Mouse (Mus musculus): ENCODE data around the gene Borcs7. TPM values are rescaled to one million over a fixed set of nuclear protein-coding genes. Genes with fewer than 3 reads are reported as not detected.

Gene Borcs7
- polyA plus RNA-seq (2014; fragmentation: Nextera tagmentation; extraction: Ambion mirVana) = 15.5 and 17.3 TPM in 2 replicates

GRCm38 (mm10) chr19:46689460-46690372, at the start of gene Borcs7:
Gene Borcs7, plus strand, starts transcription at chr19:46689906.
- ATAC-seq (ENCODE audit: insufficient read depth) = peak; percentile 97

GRCm38 (mm10) chr19:46640780-46641179, 48.9 kb upstream of the Borcs7 start:
- Histone ChIP-seq H3K36me3 (ENCODE audit: insufficient read depth) (peaks cover 33% of the 10 kb centered on the region), H3K9me3 (ENCODE audit: low read depth, low read length) (no peaks in the 10 kb centered on the region), H3K9ac (no peak overlapping the region), H3K4me2 (no peak overlapping the region), H3K27me3 (ENCODE audit: insufficient read depth, low read length) (no peaks in the 10 kb centered on the region), H3K27ac (ENCODE audit: low read depth) (peak overlapping the region; percentile 90), H3K4me3 (ENCODE audit: low read depth, low read length) (no peak overlapping the region), H3K4me1 (ENCODE audit: insufficient read depth) (peaks cover 44% of the 10 kb centered on the region)
- DNase-seq (no peak), ATAC-seq (ENCODE audit: insufficient read depth) (no peak)
- TF ChIP-seq CTCF (IDR thresholded peaks at IDR 0.05; ENCODE audit: low read depth) = no peak
- 73% methylated on average over 8 of the region's 8 CpGs for whole genome bisulfite sequencing

More at GRCm38 (mm10) chr19:46689460-46690372, at the start of gene Borcs7:
- Histone ChIP-seq H3K9ac (peak within 1 kb of the TSS; percentile 82), H3K4me2 (peak within 1 kb of the TSS; percentile 69), H3K36me3 (ENCODE audit: insufficient read depth) (no peaks in the 10 kb centered on the region), H3K27ac (ENCODE audit: low read depth) (peak within 1 kb of the TSS; percentile 81), H3K4me3 (ENCODE audit: low read depth, low read length) (peak within 1 kb of the TSS; percentile 72), H3K27me3 (ENCODE audit: insufficient read depth, low read length) (no peaks in the 10 kb centered on the region), H3K9me3 (ENCODE audit: low read depth, low read length) (no peaks in the 10 kb centered on the region), H3K4me1 (ENCODE audit: insufficient read depth) (peaks cover 5% of the 10 kb centered on the region; the same call in 1 of the 2 replicates)
- 3% methylated on average over 44 of the region's 44 CpGs for WGBS
- no peak for TF ChIP-seq CTCF (IDR thresholded peaks at IDR 0.05; ENCODE audit: low read depth)
- peak; percentile 91 for DNase-seq

DNA sequence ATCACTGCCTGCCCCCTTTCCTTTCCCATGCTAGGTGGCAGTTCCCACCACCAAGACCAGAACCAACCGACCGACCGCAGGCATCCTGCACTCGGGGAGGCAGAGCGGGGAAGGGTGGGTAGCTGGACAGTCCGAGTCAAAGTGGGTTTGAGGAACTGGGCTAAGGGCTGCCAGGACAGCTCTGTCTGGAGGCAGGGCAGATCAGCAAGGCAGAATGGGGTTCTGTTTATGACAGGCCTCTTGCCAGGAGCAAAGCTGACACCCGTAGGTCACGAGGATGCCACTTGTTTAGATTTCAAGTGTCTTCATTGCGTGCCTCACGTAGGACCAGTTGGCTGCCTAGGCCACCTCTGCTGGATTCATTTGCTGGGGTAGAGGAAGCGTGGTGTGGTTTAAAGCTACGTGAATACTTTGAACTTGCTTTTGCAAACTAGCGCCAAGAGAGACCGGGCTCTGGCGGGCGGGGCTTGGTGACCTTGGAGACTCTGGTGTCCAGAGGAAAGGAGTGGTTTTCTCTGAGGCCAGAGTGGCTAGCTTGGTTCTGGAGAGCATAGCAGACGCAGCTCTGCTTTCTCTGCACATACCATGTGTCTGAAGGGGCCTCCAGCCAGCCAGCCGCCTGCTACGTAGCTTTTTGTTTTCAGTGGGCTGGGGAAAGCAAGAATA, 48.2 kb upstream of the Borcs7 start:
- no peak overlapping the region for H3K4me3 ChIP-seq (ENCODE audit: low read depth, low read length)
- 19% methylated on average over 19 of the region's 19 CpGs for WGBS
- H3K27me3 ChIP-seq (ENCODE audit: insufficient read depth, low read length) = no peaks in the 10 kb centered on the region
- H3K4me1 ChIP-seq (ENCODE audit: insufficient read depth) = peaks cover 44% of the 10 kb centered on the region
- H3K9me3 ChIP-seq (ENCODE audit: low read depth, low read length) = no peaks in the 10 kb centered on the region
- peak overlapping the region; percentile 90 for H3K27ac ChIP-seq (ENCODE audit: low read depth)
- H3K9ac ChIP-seq = peak overlapping the region; percentile 29; the same call in 1 of the 2 replicates
- peak overlapping the region; percentile 46 for H3K4me2 ChIP-seq
- DNase-seq (peak; percentile 83), ATAC-seq (ENCODE audit: insufficient read depth) (peak; percentile 64)
- H3K36me3 ChIP-seq (ENCODE audit: insufficient read depth) = peaks cover 40% of the 10 kb centered on the region
- TF ChIP-seq CTCF (IDR thresholded peaks at IDR 0.05; ENCODE audit: low read depth) = no peak

- ATAC-seq (ENCODE audit: insufficient read depth) (peak; percentile 36; the same call in 1 of the 2 replicates), DNase-seq (peak; percentile 71)
- WGBS = 33% methylated on average over 22 of the region's 22 CpGs
- no peak for TF ChIP-seq CTCF (IDR thresholded peaks at IDR 0.05; ENCODE audit: low read depth)
- H3K27me3 ChIP-seq (ENCODE audit: insufficient read depth, low read length) = no peaks in the 10 kb centered on the region
- peak overlapping the region; percentile 21; the same call in 1 of the 2 replicates for H3K9ac ChIP-seq
- no peaks in the 10 kb centered on the region for H3K9me3 ChIP-seq (ENCODE audit: low read depth, low read length)
- peak overlapping the region; percentile 46 for H3K4me2 ChIP-seq
- peaks cover 44% of the 10 kb centered on the region for H3K4me1 ChIP-seq (ENCODE audit: insufficient read depth)
- peak overlapping the region; percentile 90 for H3K27ac ChIP-seq (ENCODE audit: low read depth)
- H3K4me3 ChIP-seq (ENCODE audit: low read depth, low read length) = no peak overlapping the region
- H3K36me3 ChIP-seq (ENCODE audit: insufficient read depth) = peaks cover 44% of the 10 kb centered on the region
These were observed 47.5 kb upstream of the Borcs7 start for GRCm38 (mm10) chr19:46642136-46642753.

GRCm38 (mm10) chr19:46643236-46643635, 46.5 kb upstream of the Borcs7 start:
- H3K4me2 ChIP-seq = no peak overlapping the region
- DNase-seq (no peak), ATAC-seq (ENCODE audit: insufficient read depth) (no peak)
- H3K27ac ChIP-seq (ENCODE audit: low read depth) = no peak overlapping the region
- no peaks in the 10 kb centered on the region for H3K27me3 ChIP-seq (ENCODE audit: insufficient read depth, low read length)
- H3K36me3 ChIP-seq (ENCODE audit: insufficient read depth) = peaks cover 44% of the 10 kb centered on the region
- TF ChIP-seq CTCF (IDR thresholded peaks at IDR 0.05; ENCODE audit: low read depth) = no peak
- peaks cover 44% of the 10 kb centered on the region for H3K4me1 ChIP-seq (ENCODE audit: insufficient read depth)
- H3K9me3 ChIP-seq (ENCODE audit: low read depth, low read length) = no peaks in the 10 kb centered on the region
- H3K9ac ChIP-seq = no peak overlapping the region
- no peak overlapping the region for H3K4me3 ChIP-seq (ENCODE audit: low read depth, low read length)
- 65% methylated on average over 5 of the region's 5 CpGs for WGBS

GRCm38 (mm10) chr19:46644343-46644792, 45.3 kb upstream of the Borcs7 start:
- H3K36me3 ChIP-seq (ENCODE audit: insufficient read depth) = peaks cover 43% of the 10 kb centered on the region
- no peak for TF ChIP-seq CTCF (IDR thresholded peaks at IDR 0.05; ENCODE audit: low read depth)
- H3K9me3 ChIP-seq (ENCODE audit: low read depth, low read length) = no peaks in the 10 kb centered on the region
- ATAC-seq (ENCODE audit: insufficient read depth) = no peak
- no peak overlapping the region for H3K4me2 ChIP-seq
- peak overlapping the region; percentile 11; the same call in 1 of the 2 replicates for H3K9ac ChIP-seq
- H3K4me3 ChIP-seq (ENCODE audit: low read depth, low read length) = no peak overlapping the region
- peak overlapping the region; percentile 75; the same call in 1 of the 2 replicates for H3K27ac ChIP-seq (ENCODE audit: low read depth)
- peaks cover 44% of the 10 kb centered on the region for H3K4me1 ChIP-seq (ENCODE audit: insufficient read depth)
- WGBS = 70% methylated on average over 10 of the region's 10 CpGs
- DNase-seq = no peak
- no peaks in the 10 kb centered on the region for H3K27me3 ChIP-seq (ENCODE audit: insufficient read depth, low read length)

Measured in lung, embryonic 14.5 days (tissue).